Mouse (Mus musculus) brain, adult 10 weeks (tissue): ENCODE measurements around the gene Htatip2. TPM values are rescaled to one million over a fixed set of nuclear protein-coding genes. Genes with fewer than 3 reads are reported as not detected.

ENCODE experiments used
- polyA plus RNA-seq: library from polyadenylated mRNA; stranded (reverse); fragments of 350-450 nt; fragmentation: Illumina TruSeq; extraction: RNeasy Lipid Tissue Mini Kit (QIAGEN cat#74804); gene quantifications from one replicate; pipeline ENCODE4 v1.2.3, GENCODE M21; 2015; ENCODE audit warnings: low read depth, low replicate concordance

Htatip2 gene
- polyA plus RNA-seq, result 15.6 TPM

GRCm38 (mm10) chr7:49758934-49759571, at the start of gene Htatip2:
Htatip2 (plus strand) TSS chr7:49759115.

GRCm38 (mm10) chr7:49778114-49778901, 19.4 kb downstream of the Htatip2 start, which contains the start of gene Prmt3:
Prmt3 (plus strand) TSS chr7:49778346.

Other genes with a start within 250 kb of the Htatip2 start
- gene Dbx1, start 122.3 kb upstream of the Htatip2 start, polyA plus RNA-seq, result not detected
- gene Prmt3, start 19.2 kb downstream of the Htatip2 start, polyA plus RNA-seq, result 27.2 TPM
- gene Slc6a5, start 151.0 kb downstream of the Htatip2 start, polyA plus RNA-seq, result 0.59 TPM
- 44.4 TPM for gene Nell1, start 215.7 kb downstream of the Htatip2 start, polyA plus RNA-seq